Mouse (Mus musculus): Measurements from ENCODE around the gene Ovol3.

The Ovol3 gene

DNA sequence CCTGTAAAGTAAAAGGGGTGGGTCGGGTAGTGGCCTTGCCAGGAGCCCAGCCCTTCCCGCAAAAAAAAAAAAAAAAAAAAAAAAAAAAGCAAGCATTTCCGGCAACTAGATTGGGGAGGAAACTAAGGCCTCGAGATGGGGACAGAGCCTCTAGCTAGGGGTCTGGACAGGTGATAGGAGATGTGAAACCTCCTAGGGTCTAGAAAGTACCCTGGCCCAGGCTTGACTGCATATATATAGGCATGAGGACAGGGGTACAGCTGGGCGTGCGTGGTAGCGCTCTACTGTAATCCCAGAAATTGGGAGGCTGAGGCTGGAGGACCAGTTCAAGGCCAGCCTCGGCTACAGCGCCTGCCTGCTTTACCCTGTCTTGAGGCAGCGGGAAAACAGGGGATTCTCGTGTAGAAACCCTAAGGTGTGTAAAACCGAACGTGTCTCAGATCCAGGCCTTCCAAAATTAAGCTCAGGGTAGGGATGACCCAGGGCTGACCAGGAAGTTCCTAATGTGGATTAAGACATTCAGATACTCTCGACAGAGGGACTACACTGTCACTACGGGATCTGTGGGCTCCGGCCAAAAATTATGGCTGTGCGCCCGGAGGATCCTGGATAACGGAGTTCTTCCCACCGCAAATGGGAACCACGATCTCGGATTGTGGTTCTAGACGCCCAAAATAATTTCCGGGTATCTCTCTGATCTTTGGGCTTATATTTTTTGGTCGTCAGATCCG, 41.3 kb downstream of the Ovol3 start:
- DNase-seq (ENCODE audit: low spot score): peak; percentile 49

DNA sequence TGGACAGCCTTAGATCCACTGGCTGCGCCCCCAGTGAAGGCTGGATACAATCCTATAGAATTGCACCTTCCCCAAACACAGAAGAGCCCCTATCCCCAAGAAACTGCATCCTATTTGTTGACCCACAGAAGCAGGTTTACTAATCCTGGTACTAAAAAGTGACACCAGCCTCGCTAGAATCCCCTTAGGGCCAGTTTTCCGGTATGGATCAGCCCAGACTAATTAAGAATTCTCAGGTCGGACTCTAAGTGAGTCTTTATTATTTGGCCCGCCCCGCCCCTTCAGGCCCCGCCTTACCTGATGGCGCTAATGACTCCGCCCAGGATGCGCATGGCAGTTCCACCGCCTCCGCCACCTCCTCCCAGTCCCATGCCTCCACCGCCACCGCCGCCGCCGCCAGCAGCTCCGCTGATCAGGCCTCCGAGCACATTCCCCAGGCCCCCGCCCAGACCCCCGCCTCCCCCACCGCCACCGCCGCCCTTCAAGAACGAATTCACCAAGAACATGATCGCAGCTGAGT, 41.9 kb downstream of the Ovol3 start:
- DNase-seq (ENCODE audit: low spot score): peak; percentile 79

GRCm38 (mm10) chr7:30193013-30193412, 42.5 kb downstream of the Ovol3 start:
- DNase-seq (ENCODE audit: low spot score): no peak

DNA sequence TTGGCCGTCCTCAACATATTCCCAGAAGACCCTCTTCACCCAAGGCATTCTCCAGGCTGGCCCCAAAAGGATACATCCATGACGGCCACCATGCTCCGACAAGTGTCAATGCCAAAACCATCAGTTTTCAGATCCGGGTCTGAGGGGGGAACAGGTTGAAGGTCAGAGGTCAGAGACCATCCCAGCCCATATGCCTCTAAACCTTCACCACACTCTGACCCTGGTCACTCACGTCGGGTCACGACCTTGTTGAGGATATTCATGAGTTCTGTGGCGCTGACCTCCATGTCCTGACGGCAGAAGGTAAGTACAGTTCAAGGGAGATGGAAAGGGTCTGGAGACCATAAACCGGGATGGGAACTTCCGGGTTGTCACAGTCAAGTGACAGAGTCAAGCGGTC, 43.4 kb downstream of the Ovol3 start:
- DNase-seq (ENCODE audit: low spot score): no peak

GRCm38 (mm10) chr7:30189116-30189491, 46.4 kb downstream of the Ovol3 start:
- no peak for DNase-seq (ENCODE audit: low spot score)

GRCm38 (mm10) chr7:30188344-30189115, 47.0 kb downstream of the Ovol3 start:
- DNase-seq (ENCODE audit: low spot score): no peak

GRCm38 (mm10) chr7:30184641-30185348, 50.7 kb downstream of the Ovol3 start:
- no peak for DNase-seq (ENCODE audit: low spot score)

DNA sequence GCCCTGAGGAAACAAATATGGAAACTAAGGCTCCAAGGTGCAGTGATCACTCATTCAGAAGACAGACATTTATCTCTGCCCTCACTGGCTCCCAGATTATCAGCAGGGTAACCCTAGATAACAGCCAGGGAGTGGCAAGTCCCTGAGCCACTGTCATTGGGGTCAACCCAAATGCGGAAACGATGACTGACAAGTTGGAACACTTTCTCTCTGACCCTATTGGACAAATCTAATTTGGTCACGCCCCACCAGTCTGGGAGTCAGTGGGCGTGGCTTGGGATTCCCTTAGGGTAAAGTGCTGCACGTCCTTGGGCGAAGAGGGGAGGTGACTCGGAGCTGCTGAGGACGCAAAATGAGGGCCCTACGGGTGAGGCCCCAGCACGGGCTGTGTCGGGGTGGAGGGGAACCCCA, 51.6 kb downstream of the Ovol3 start, which contains the start of gene Cox7a1:
Gene Cox7a1, plus strand, starts transcription at position 266 of the 411 bp plus-strand sequence.
- peak; percentile 81 for DNase-seq (ENCODE audit: low spot score)

All from MN1 (cell line).